Mouse (Mus musculus) hematopoietic stem cell, adult 5-6 weeks (primary cell): ENCODE results near the gene Hnf4a. TPM values are rescaled to one million over a fixed set of nuclear protein-coding genes. Genes with fewer than 3 reads are reported as not detected.

ENCODE experiments used
- total RNA-seq: library from RNA; stranded (forward); fragments of 172-1452, 232-1000 nt; gene quantifications from 2 replicates; pipeline ENCODE4 v1.2.3, GENCODE M21; 2017

The Hnf4a gene
- total RNA-seq, 1 experiment from 2014 or later = 12.3 TPM

Other genes with a start within 250 kb of the Hnf4a start
- not detected in 2 replicates for gene Jph2, start 108.8 kb upstream of the Hnf4a start, total RNA-seq
- gene Oser1, start 82.1 kb upstream of the Hnf4a start, total RNA-seq = 143 and 147 TPM in 2 replicates
- gene Gdap1l1, start 68.3 kb upstream of the Hnf4a start, total RNA-seq = 0.25 and 0.75 TPM in 2 replicates
- 4.3 and 5.0 TPM in 2 replicates for gene Fitm2, start 34.2 kb upstream of the Hnf4a start, total RNA-seq
- gene R3hdml, start 14.5 kb upstream of the Hnf4a start, total RNA-seq = not detected in 2 replicates
- 11.4 and 13.9 TPM in 2 replicates for gene Ttpal, start 95.5 kb downstream of the Hnf4a start, total RNA-seq
- 779 and 830 TPM in 2 replicates for gene Serinc3, start 138.3 kb downstream of the Hnf4a start, total RNA-seq
- 30.6 and 32.9 TPM in 2 replicates for gene Pkig, start 151.6 kb downstream of the Hnf4a start, total RNA-seq
- 28.3 and 33.0 TPM in 2 replicates for gene Ada, start 243.4 kb downstream of the Hnf4a start, total RNA-seq